Mouse (Mus musculus) natural killer cell, adult 2 months (primary cell): ENCODE measurements around the gene Gm7954.
"Not testable (repeated sequence)": the region's sequence is repeated elsewhere in the genome, so short reads cannot be mapped to it uniquely, and the experiment has no call there.

Source experiments
- DNase-seq, 2 experiments: peaks; one replicate each; pipeline ENCODE4 v3.0.0; 2022; ENCODE audit warnings: low spot score in 2 of 2

The Gm7954 gene

DNA sequence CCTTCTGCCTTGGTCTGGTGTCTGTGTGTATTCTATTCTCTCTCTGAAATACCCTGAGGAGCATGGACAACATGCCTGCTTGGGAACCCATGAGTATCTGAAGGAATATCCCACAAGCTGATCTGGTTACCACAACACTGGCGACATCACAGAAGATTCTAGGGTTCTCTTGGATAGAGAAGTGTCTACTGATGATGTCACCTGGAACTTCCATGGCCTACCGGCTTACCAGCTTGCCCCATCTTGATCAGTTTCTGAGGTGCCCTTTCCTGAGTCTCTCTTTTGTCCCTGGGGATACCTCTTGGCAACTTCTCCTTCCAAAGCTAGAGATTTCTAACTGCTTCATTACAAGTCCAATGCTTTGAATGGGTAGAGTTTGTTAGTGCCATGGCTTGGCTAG lies at the start of gene Gm7954:
Gm7954 (minus strand) TSS at position 101 of the 400 bp plus-strand sequence.
- not testable (repeated sequence) for DNase-seq

GRCm38 (mm10) chr14:41489385-41489784 lies 36.1 kb upstream of the Gm7954 start, which contains the start of gene Gm3486:
Gm3486 (minus strand) TSS chr14:41489485.
- DNase-seq: not testable (repeated sequence)

- DNase-seq: not testable (repeated sequence)
Observed at GRCm38 (mm10) chr14:41425393-41426075, 27.8 kb downstream of the Gm7954 start.

GRCm38 (mm10) chr14:41424694-41425093 lies 28.6 kb downstream of the Gm7954 start:
- not testable (repeated sequence) for DNase-seq

DNA sequence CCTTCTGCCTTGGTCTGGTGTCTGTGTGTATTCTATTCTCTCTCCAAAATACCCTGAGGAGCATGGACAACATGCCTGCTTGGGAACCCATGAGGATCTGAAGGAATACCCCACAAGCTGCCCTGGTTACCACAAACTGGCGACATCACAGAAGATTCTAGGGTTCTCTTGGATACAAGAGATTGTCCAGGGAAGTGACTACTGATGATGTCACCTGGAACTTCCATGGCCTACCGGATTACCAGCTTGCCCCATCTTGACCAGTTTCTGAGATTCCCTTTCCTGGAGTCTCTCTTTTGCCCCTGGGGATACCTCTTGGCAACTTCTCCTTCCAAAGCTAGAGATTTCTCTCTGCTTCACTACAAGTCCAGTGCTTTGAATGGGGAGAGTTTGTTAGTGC lies 45.1 kb downstream of the Gm7954 start, which contains the start of gene Gm6482:
Gm6482 (minus strand) TSS at position 101 of the 400 bp plus-strand sequence.
- not testable (repeated sequence) for DNase-seq
